Mouse (Mus musculus) gastrocnemius, adult 2 months (tissue): ENCODE measurements around the gene Foxe1. TPM values are rescaled to one million over a fixed set of nuclear protein-coding genes. Genes with fewer than 3 reads are reported as not detected.
A peak's percentile ranks its signal among the peaks of the same experiment; 100 is the strongest.

Experiments used
- DNase-seq: peaks from one replicate; pipeline ENCODE4 v3.0.0; 2022
- H3K27ac ChIP-seq: fragments of 200-600 bp; 2 replicates; pipeline ENCODE4 v1.8.1; 2022; ENCODE audit warnings: mild to moderate bottlenecking
- H3K4me3 ChIP-seq: fragments of 200-600 bp; 2 replicates; pipeline ENCODE4 v1.8.1; 2022; ENCODE audit warnings: mild to moderate bottlenecking, moderate library complexity
- CTCF ChIP-seq: fragments of 200-600 bp; IDR thresholded peaks from 2 replicates; pipeline ENCODE4 v1.8.1; 2022; ENCODE audit warnings: antibody characterized with exemption, mild to moderate bottlenecking, moderate library complexity
- intact Hi-C: fragments of 180-260 bp; cut with DNase I; formaldehyde crosslinking; loops from one replicate; pipeline ENCODE4 v1.15.1; 2025
- total RNA-seq, 2 experiments: library from RNA; stranded (reverse); gene quantifications; 2 replicates each; pipeline ENCODE4 v1.2.3; 2021

Foxe1 gene
- total RNA-seq, 2 experiments from 2014 or later = not detected

GRCm38 (mm10) chr4:46339584-46339983 lies 3.8 kb upstream of the Foxe1 start:
- DNase-seq = peak; percentile 28
- intact Hi-C loops = no loop called here
- TF ChIP-seq CTCF = no peak

GRCm38 (mm10) chr4:46341831-46342680 lies 1.4 kb upstream of the Foxe1 start:
- DNase-seq = no peak
- Histone ChIP-seq H3K4me3 (no peak overlapping the region), H3K27ac (no peak overlapping the region)
- TF ChIP-seq CTCF = no peak
- intact Hi-C loops = no loop called here

More at GRCm38 (mm10) chr4:46339584-46339983, 3.8 kb upstream of the Foxe1 start:
- no peak overlapping the region for H3K27ac ChIP-seq
- no peak overlapping the region for H3K4me3 ChIP-seq

- Histone ChIP-seq H3K27ac (no peak overlapping the region), H3K4me3 (no peak overlapping the region)
- intact Hi-C loops = no loop called here
- TF ChIP-seq CTCF = no peak
- no peak for DNase-seq
These were observed 610 bp upstream of the Foxe1 start for GRCm38 (mm10) chr4:46342711-46343286.

- H3K4me3 ChIP-seq = peak overlapping the region; percentile 66
- DNase-seq = peak; percentile 29
- intact Hi-C loops = no loop called here
- no peak for TF ChIP-seq CTCF
- H3K27ac ChIP-seq = no peak overlapping the region
These were observed 879 bp downstream of the Foxe1 start for GRCm38 (mm10) chr4:46344288-46344687.

- Histone ChIP-seq H3K4me3 (peak overlapping the region; percentile 66; the same call in 1 of the 2 replicates), H3K27ac (no peak overlapping the region)
- no peak for DNase-seq
- intact Hi-C loops = loop anchor here (5.0 kb wide), 1 partner anchor 38 kb away; no protein-coding TSS in a partner anchor
- TF ChIP-seq CTCF = no peak
These were observed 1.8 kb downstream of the Foxe1 start for GRCm38 (mm10) chr4:46345056-46345772.

GRCm38 (mm10) chr4:46345773-46346100 lies 2.3 kb downstream of the Foxe1 start:
- intact Hi-C loops = loop anchor here (5.0 kb wide), 1 partner anchor 38 kb away; no protein-coding TSS in a partner anchor
- Histone ChIP-seq H3K27ac (no peak overlapping the region), H3K4me3 (no peak overlapping the region)
- TF ChIP-seq CTCF = no peak
- no peak for DNase-seq

- no peak for TF ChIP-seq CTCF
- DNase-seq = no peak
- intact Hi-C loops = loop anchor here (5.0 kb wide), 1 partner anchor 39 kb away; no protein-coding TSS in a partner anchor
- Histone ChIP-seq H3K27ac (no peak overlapping the region), H3K4me3 (no peak overlapping the region)
These were observed 2.8 kb downstream of the Foxe1 start for GRCm38 (mm10) chr4:46346221-46346620.

- intact Hi-C loops = loop anchor here (5.0 kb wide), 1 partner anchor 40 kb away; no protein-coding TSS in a partner anchor
- no peak for TF ChIP-seq CTCF
These were observed 3.7 kb downstream of the Foxe1 start for GRCm38 (mm10) chr4:46347141-46347540.

GRCm38 (mm10) chr4:46347580-46348515 lies 4.4 kb downstream of the Foxe1 start:
- intact Hi-C loops = loop anchor here (5.0 kb wide), 1 partner anchor 41 kb away; no protein-coding TSS in a partner anchor
- H3K4me3 ChIP-seq = no peak overlapping the region
- H3K27ac ChIP-seq = no peak overlapping the region
- no peak for DNase-seq
- no peak for TF ChIP-seq CTCF

More at GRCm38 (mm10) chr4:46347141-46347540, 3.7 kb downstream of the Foxe1 start:
- Histone ChIP-seq H3K27ac (no peak overlapping the region), H3K4me3 (no peak overlapping the region)
- DNase-seq = no peak

GRCm38 (mm10) chr4:46348897-46349296 lies 5.5 kb downstream of the Foxe1 start:
- no peak overlapping the region for H3K27ac ChIP-seq
- intact Hi-C loops = loop anchor here (5.0 kb wide), 1 partner anchor 42 kb away; no protein-coding TSS in a partner anchor

GRCm38 (mm10) chr4:46349530-46349929 lies 6.1 kb downstream of the Foxe1 start:
- intact Hi-C loops = loop anchor here (5.0 kb wide), 1 partner anchor 42 kb away; no protein-coding TSS in a partner anchor
- TF ChIP-seq CTCF = no peak

More at GRCm38 (mm10) chr4:46348897-46349296, 5.5 kb downstream of the Foxe1 start:
- no peak for TF ChIP-seq CTCF
- DNase-seq = no peak
- no peak overlapping the region for H3K4me3 ChIP-seq

More at GRCm38 (mm10) chr4:46349530-46349929, 6.1 kb downstream of the Foxe1 start:
- H3K27ac ChIP-seq = no peak overlapping the region
- H3K4me3 ChIP-seq = no peak overlapping the region
- no peak for DNase-seq
